Mouse (Mus musculus): Measurements from ENCODE around the gene Rnh1.

DNA sequence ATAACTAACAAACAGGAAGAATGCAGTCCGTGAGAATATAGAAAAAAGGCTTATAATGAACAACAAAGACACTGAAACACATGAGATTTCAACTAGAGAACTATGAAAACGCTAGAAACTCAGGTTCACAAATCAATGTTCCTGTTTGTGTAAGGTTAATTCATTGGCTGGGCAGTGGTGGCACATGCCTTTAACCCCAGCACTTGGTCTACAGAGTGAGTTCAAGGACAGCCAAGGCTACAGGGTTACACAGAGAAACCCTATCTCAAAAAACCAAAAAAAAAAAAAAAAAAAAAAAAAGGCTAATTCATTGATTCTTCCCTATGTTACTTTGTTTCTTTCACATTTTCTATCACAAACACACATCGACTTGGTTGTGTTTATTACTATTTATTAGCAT is 52.1 kb downstream of the Rnh1 start:
- TF ChIP-seq MAX (IDR thresholded peaks at IDR 0.05), result no peak
- TF ChIP-seq CTCF (IDR thresholded peaks at IDR 0.05; ENCODE audit: control insufficient read depth, insufficient read depth, insufficient read length), result no peak
- no peak for TF ChIP-seq USF1 (IDR thresholded peaks at IDR 0.05; ENCODE audit: low read depth)
- TF ChIP-seq FOSL1 (IDR thresholded peaks at IDR 0.05; ENCODE audit: insufficient read depth, low read length, poor library complexity, severe bottlenecking), result no peak
- no peak for TF ChIP-seq CEBPB (IDR thresholded peaks at IDR 0.05; ENCODE audit: low read depth)
- no peak for TF ChIP-seq MYOG (IDR thresholded peaks at IDR 0.05; ENCODE audit: control insufficient read depth, extremely low read depth, insufficient read length)

All from C2C12 (cell line).